Mouse (Mus musculus) liver, adult (tissue): Measurements from ENCODE around the gene E2f6.

ENCODE experiments used
- GATA4 ChIP-seq: IDR thresholded peaks from 2 replicates; pipeline ENCODE4 v1.6.1; 2014; ENCODE audit warnings: mild to moderate bottlenecking, low read length; ENCODE audit not compliant: insufficient replicate concordance

Gene E2f6

DNA sequence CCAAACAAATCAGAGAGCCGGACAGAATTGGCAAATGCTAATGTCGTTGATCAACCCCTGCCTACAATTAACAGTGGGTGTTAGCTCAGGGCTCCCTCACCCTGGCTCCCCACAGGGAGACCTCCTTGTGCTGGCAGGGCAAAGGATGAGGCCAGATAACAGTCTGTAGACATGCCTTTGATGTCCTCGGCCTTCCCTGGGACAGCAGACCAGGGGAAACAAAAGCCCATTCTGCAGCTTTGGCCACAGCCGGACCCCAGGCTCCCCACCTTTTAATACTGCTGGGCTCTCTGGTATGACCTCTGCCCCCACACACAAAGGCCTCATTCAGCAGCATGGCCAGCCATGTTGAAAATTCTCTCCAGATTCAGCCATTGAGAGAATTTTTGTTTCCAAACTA is 21.0 kb upstream of the E2f6 start:
- TF ChIP-seq GATA4 = no peak

DNA sequence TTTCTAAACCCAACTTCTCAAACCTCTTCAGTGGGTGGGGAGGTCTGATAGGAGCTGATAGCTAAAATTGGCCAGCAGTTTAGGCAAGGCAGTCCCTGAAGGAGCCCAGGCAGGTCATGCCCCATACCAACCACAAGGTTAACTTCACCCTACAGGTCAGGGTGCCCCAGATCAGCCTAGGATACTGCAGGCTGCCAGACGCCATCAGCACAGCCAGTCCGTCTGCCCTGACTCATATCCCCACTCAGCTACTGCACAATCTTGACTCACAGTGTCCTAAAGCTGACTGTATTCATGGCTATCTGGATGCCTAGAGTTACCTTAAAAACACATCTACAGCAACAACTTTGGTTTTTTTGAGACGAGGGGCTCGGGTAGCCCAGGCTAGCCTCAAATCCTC is 20.3 kb upstream of the E2f6 start:
- TF ChIP-seq GATA4 = no peak

DNA sequence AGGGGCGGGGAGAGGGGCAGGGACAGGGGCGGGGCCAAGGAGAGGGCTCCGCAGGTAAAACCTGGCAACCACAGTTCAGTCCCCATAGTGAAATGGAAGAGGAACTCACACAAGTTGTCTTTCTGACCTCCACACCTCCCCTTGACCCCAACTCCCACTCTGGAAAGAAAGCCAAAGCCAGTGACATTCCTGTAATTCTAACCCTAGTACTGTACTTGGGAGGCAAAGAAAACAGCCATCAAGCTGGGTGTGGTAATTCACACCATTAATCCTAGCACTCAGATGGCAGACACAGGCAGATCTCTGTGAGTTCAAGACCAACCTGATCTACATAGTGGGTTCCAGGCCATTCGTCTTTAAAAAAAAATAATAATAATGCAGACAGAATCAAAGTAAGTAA is 17.4 kb upstream of the E2f6 start:
- no peak for TF ChIP-seq GATA4

DNA sequence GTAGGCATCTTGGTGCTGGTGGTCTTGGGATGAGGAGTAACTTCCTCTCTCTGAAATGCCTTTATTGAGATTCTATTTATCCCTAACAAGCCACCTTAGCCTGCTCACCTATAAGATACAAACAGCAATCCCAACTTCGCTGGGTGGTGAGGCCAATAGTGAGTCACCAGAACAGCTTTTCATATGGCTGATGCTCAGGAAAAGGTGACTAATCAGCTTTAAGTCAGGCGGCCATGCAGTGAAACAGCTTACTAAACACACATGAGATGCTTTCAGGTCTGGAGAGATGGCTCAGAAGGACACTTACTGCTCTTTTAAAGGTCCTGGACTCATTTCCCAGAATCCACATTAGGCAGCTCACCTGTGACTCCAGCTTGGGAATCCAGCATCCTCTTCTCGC is 15.0 kb upstream of the E2f6 start:
- no peak for TF ChIP-seq GATA4

DNA sequence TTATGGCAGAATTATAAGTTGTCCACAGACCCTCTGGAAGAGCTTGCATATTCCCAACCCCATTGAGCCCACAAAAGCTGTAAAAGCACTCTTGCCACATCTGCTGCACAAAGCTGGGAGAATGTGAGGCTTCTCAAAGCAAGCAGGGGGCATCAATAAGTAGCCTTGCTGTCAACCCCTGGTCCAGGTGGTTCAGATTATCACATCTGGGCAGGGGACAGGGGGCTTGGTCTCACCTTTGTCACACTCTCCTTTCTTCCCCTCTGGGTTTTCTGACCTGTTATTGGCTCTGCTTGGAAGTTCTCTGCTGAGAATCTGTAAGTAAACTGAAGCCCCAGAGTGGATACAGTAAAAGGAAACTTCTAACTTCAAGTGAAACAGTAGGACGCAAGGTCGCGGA is 11.9 kb upstream of the E2f6 start:
- no peak for TF ChIP-seq GATA4

DNA sequence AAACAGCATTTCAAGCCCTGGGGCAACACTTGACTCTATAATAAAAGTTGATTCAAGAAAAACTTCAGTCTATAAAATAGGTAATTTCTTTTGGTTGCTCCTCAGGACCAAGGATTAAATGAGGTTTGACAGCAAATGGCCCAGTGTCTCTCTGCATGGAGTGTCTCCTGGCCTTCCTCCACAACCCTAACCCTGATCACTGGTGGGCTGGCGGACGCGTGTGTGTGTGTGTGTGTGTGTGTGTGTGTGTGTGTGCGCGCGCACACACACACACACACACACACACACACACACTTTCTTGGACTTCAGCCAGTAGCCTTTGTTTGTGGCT is 10.9 kb upstream of the E2f6 start:
- no peak for TF ChIP-seq GATA4

DNA sequence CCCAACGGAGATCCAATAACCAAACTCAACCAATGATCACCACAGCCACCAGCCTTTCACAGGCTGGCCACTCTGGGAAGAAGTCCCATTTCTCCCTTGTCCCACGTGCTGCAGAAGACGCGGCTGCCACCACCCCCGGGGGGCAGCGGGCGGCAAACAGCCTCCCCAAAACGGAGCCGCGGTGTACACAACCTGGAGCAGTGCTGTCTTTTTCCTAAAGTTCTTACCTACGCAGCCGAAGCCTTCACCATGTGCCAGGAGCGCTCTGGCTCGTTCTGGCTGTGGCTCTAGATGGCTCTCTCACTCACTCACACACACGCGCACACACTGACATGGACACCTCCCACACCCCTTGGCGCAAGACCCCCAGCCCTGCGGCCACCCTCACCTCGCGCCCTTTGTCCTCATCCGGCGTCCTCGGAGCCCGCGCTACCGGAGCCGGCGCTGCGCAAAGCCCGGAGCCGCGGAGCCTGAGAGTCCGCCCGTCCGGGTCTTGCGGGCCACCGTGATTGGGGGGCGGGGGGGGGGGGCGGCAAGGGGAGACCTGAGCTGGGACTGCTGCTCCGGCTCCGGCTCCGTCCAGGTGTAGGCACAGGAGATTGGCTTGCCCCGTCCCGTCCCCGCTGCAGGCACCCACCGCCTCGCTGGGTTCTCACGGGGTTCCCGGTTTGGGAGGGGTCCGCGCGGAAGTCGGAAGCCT is 10.4 kb upstream of the E2f6 start, which contains the start of gene Greb1:
Gene Greb1 (minus strand): TSS at position 628 of the 700 bp plus-strand sequence.
- TF ChIP-seq GATA4 = no peak

DNA sequence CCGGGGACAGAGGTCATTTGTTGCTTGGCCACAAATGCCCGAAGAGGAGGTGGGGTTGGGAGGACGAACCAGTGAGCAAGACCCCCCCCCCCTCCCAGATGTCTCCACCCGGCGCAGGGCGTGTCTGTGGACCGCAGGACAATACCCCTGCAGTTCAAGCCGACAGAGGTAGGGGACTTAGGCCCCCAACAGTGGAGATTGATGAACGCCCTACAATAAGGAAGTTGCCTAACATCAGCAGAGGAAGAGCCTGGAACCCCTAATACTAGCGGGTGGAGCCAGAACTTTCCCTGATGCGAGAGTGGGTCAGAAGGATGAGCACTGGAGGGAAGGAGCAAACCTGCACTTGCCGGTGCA is 9.8 kb upstream of the E2f6 start:
- TF ChIP-seq GATA4 = no peak

DNA sequence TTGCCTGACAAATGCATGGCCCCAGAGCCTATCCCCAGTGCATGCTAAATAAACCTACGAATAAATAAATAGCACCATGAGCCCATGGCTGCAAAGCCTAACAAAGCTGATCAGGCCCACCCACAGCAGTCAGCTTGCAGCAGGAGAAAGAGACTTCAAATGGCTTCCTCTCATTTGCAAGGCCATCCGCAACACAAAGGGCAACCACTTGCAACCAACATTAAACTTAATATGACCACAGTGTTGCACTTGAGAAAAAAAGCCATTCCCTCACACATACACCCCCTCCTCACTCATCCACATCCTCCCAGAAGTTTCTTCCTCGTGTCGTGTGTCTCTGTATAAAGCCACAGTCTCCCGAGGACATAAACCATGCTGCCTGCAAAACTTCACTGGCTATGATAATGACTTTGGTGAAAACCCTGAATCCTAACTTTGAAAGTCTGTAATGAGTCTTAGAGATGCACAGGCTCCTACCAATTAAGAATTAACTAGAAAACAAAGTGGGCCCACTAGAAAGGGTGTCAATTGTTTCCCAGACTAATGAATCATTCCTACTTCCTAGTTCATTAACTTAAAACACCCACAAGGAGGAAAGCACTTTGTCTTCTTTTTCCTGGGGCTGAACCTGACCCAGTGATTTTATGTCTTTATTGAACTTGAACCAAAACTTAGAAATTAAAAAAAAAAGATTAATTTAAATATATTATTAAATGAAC is 7.4 kb upstream of the E2f6 start:
- TF ChIP-seq GATA4 = no peak

DNA sequence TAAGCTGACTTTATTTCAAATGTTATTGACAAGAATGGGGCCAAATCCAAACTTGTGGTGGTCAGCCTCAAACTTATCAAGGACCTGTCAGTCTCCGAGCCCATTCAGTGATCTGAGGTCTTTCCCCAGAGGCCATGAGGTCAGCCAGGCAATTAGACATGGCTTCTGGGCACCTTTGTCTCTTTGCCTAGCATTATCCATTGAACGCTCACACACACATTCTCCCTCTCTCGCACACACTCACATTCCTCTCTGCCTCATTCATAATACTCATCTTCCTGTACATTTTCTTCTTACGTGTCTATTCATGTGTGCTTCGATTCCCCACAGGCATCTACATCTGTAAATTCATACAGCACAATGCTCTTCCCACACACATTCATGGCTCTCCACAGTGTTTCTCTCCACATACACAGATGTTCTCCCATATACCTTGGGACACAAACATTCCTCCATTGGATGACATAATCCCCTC is 6.8 kb upstream of the E2f6 start:
- TF ChIP-seq GATA4 = no peak

DNA sequence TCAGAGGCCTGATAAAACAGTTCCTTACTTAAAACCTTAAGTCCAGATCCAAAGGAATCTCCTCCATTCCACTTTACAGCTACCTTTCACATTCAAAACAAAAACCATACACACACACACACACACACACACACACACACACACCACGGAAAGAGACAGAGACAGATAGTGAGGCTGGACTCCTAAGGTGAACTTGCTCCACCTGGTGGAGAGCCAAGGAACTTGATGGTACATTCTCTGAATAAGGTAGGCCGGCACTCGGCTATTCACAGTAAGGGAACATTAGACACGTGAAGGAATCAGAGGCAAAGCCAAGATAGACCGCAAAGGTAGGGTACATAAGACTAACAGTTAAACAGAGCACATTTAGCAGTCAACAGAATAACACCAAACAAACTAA is 5.3 kb upstream of the E2f6 start:
- TF ChIP-seq GATA4 = no peak

DNA sequence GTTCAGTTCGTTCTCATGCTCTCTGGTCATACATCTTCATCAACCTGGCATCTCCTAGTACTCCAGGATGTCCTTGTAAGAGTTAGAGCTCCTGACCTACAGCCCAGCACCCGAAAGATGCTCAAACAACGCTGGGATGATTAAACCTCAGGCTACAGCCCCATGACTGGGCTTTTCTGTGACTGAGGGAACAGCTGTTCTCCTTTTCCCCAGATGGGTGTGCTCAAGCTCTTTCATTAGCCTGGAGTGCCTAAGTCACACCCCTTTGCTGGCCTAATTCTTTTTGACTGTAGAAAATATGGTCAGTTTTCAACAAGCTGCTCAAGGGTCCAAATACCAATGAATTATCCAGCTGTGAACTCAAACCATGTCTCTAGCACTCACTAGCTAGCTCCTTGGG is 2.7 kb upstream of the E2f6 start:
- TF ChIP-seq GATA4 = no peak

DNA sequence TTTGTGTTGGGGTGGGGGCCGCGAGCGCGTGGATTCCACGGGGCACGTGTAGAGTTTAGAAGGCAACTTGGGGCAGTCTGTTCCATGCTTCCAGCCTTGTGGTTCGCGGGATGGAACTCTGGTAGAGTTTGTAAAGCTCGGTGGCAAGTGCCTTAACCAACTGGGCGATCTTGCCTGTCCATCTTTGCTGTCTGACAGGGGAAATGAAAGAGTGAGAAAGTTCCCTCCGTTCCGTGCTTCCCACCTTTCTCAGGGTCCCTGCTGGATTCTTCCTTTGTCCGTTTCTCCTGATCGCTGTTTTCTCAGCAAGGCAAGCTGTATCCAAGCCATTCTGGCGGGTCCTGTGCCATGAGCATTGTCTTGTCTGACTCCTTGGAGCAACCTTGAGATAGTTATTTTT is 714 bp downstream of the E2f6 start:
- TF ChIP-seq GATA4 = no peak

DNA sequence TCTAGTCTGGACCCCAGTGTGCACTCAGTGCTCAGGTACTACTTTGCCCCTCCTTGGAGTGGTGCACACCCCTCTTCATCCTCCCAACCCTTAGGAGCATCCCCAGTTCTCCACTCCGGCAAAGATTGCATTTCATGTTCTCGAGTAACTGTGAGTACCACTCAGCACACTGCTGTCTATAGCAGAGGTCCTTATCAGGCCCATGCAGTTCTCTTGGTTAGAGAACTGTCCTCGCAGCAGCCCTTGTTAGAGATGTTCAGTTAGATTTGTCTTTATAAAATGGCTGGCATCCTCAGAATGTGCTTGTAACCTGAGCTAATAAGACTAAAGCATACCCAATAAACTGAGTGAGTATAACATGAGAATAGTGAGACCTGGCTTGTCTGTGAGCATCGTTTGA is 6.4 kb downstream of the E2f6 start:
- no peak for TF ChIP-seq GATA4

DNA sequence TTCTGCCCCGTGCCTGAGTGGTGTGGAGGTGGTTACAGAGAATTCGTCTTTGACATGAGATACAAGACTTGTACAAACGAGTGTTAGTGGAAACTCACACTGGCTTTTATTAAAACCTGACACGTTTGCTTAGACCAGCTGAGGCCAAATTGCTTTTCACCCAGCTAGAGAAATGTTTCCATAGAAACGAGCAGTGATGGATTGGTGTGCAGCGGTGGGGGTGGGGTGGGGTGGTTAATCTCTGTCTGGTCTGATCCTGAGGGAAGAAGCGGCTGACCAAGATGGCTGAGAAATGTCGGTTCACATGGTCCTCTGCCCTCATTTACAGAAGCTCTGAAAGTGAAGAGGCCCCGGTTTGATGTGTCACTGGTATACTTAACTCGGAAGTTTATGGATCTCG is 7.8 kb downstream of the E2f6 start:
- no peak for TF ChIP-seq GATA4

DNA sequence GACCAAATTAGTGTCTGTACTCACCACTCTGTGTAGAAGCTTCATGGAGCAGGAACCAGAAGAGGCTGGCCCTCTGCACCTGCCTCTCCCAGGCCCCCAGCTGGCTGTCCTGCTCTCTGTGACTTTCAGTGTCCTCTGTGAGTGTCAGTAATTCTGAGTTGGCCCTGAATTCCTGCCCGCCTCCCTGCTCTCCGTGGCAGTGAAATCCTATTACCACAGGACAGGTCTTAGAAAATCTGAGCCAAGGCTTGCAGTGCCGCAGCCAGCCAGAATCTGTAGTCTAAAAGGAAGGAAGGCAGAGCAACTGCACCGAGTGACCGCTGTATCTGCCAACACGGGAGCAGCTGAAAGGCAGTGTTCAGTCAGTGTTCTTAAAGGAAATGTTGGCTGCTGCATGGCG is 10.0 kb downstream of the E2f6 start:
- no peak for TF ChIP-seq GATA4

DNA sequence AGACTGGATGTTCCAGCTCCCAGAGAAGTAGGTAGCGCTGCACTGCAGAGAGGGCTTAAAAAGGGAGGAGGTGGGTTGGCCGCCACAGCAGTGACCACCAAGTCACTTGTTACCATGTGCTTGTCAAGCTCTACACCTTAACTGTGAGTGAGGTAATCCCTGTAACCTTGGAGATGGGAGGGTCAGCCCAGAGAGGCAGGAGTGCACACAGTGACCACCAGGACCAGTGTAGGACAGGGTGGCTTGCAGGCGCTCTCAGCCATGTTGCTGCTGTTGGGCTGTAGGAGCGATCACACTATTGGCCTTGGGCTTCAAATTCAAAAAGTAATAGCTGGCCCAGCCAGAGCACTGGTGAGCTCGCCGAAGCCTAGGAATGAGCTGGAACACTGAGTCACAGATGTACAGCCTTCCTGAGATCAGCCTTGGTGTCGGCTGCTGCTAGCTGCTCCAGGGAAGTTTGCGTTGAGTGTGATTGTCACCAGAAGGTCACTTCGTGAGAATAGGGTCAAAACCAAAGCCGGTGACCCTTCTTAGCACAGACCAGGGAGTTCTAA is 11.5 kb downstream of the E2f6 start:
- TF ChIP-seq GATA4 = no peak
